19 mouse cellular contexts compared by ENCODE assay signal in the genomic region with DNA sequence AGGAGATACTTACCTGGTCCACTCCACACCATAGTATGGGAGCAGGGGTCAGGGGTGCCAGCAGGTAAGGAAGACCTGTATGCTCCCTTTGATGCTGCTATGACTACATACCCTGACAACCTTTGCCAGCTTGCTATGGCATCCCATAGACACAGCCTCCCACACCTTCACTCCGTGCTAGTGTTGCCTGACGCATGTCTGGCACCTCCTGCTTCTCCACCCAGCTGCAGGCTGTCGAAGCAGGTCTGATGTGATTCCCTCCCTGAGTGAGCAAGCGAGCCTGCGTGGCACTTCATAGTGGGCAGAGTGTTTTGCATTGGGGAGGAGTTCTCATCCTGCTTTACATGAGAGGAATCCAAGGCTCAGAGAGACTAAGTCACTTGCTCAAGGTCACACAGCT. TPM values are rescaled to one million over a fixed set of nuclear protein-coding genes. Genes with fewer than 3 reads are reported as not detected.
A peak's percentile ranks its signal among the peaks of the same experiment; 100 is the strongest.
DNase-seq lines count a peak whose midpoint lies in the region.
"Had no signal": no experiment of that assay in that cellular context is flagged by ENCODE, and none has a peak within 500 bp of the region (broad histone marks: within the 10 kb centered on the region; RNA-seq: fewer than 3 reads in every experiment).

No protein-coding gene starts in this region.

- DNase-seq in left cerebral cortex, adult 18-20 months (ENCODE audit: low spot score in 2 of 2): peak; percentile 42 to 57
- no peak for DNase-seq in left cerebral cortex, postnatal 4 days
- peak; percentile 74 for DNase-seq in right cerebral cortex, adult 18-20 months
- DNase-seq in right cerebral cortex, postnatal 14 days: no peak
- peak; percentile 56 to 62 for DNase-seq in frontal cortex, postnatal 36 days (ENCODE audit: low spot score in 2 of 2)
- peak; percentile 62 for DNase-seq in telencephalon, adult 2 months (ENCODE audit: low read depth, low spot score)
- DNase-seq in MN1 (ENCODE audit: low spot score): no peak
- DNase-seq: adrenal gland, postnatal 25 days; cerebellum, postnatal 36 days; gastrocnemius, postnatal 25 days; heart, adult 11 months; heart, postnatal 36 days; kidney, adult 8-10 months; kidney, postnatal 4 days; layer of hippocampus, postnatal 36 days; lung, embryonic 14.5 days; lung, postnatal 14 days had no signal

- intact Hi-C loops in left cerebral cortex, postnatal 4 days (cut with DNase I): no loop called here

RNA-seq across cellular contexts. Expression of gene Chga, which starts 2.6 kb away (rescaled TPM):
- total RNA-seq in left cerebral cortex, adult 18-20 months (2021): 100 to 1,000 TPM; 151 to 236 TPM
- 100 to 1,000 TPM; 105 to 113 TPM for total RNA-seq in left cerebral cortex, postnatal 4 days (2021)
- total RNA-seq: gastrocnemius, adult 18-20 months; gastrocnemius, postnatal 25 days; heart, postnatal 36 days; liver, adult 2 months had no signal

Comparison
In these comparisons a context has a peak if more than half of its experiments do, and no peak if none do; other contexts are left out.
1. DNase-seq: peak in left cerebral cortex, adult 18-20 months (2 of 2), right cerebral cortex, adult 18-20 months (single experiment), frontal cortex, postnatal 36 days (2 of 2) and telencephalon, adult 2 months (single experiment); none in left cerebral cortex, postnatal 4 days (single experiment), right cerebral cortex, postnatal 14 days (single experiment) and MN1 (single experiment).